Mouse (Mus musculus): ENCODE data around the gene Rela.

DNA sequence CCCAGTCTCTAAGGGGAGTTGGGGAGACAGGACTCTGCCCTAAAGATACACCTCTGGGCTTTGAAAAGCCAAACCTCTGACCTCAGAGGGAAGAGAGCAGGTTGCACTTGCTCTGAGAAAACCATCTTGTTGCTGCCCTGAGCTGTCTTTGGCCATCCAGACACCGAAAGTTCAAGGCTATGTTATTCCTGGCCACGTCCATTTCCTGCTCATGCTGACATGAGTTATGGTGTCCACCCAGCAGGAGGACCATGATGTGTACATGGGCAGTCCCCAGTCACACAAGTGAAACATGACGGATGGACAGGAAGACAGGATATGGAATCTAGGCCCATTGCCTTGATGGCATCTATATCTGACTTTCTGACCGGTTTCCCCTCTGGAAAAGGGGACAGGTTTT, 43.1 kb downstream of the Rela start:
- TF ChIP-seq GATA1 (IDR thresholded peaks at IDR 0.05; ENCODE audit: borderline replicate concordance, low read length): no peak
- no peak for TF ChIP-seq FLI1 (IDR thresholded peaks at IDR 0.05; ENCODE audit: low read length)
